31 mouse cellular contexts compared by ENCODE assay signal in genomic region chr13:59624389-59624788, GRCm38 (mm10). TPM values are rescaled to one million over a fixed set of nuclear protein-coding genes. Genes with fewer than 3 reads are reported as not detected.
DNase-seq lines count a peak whose midpoint lies in the region; ATAC-seq lines count a peak whose summit lies in the region.
"Had no signal": no experiment of that assay in that cellular context is flagged by ENCODE, and none has a peak within 500 bp of the region (broad histone marks: within the 10 kb centered on the region; RNA-seq: fewer than 3 reads in every experiment).

No protein-coding gene starts in this region.

- no peak overlapping the region for H3K4me2 ChIP-seq in embryonic facial prominence, embryonic 14.5 days (ENCODE audit: low read depth, low read length)
- H3K4me2 ChIP-seq in heart, embryonic 11.5 days: no peak overlapping the region
- H3K4me2 ChIP-seq in hindbrain, embryonic 13.5 days: no peak overlapping the region
- H3K4me2 ChIP-seq: embryonic facial prominence, embryonic 15.5 days; forebrain, embryonic 12.5 days; hindbrain, embryonic 12.5 days; kidney, embryonic 15.5 days; limb, embryonic 12.5 days; liver, embryonic 15.5 days; lung, embryonic 14.5 days; midbrain, embryonic 15.5 days; neural tube, embryonic 12.5 days had no signal

- H3K4me3 ChIP-seq in embryonic facial prominence, embryonic 14.5 days (ENCODE audit: low read depth, low read length): no peak overlapping the region
- no peak overlapping the region for H3K4me3 ChIP-seq in embryonic facial prominence, embryonic 10.5 days
- no peak overlapping the region for H3K4me3 ChIP-seq in heart, embryonic 11.5 days (ENCODE audit: low read depth, low read length)
- H3K4me3 ChIP-seq in hindbrain, embryonic 13.5 days: no peak overlapping the region
- H3K4me3 ChIP-seq: embryonic facial prominence, embryonic 15.5 days; forebrain, embryonic 12.5 days; hindbrain, embryonic 12.5 days; kidney, embryonic 15.5 days; layer of hippocampus, adult 2 months; left cerebral cortex, adult 2 months; limb, embryonic 12.5 days; liver, embryonic 15.5 days; midbrain, embryonic 10.5 days; midbrain, embryonic 15.5 days; neural tube, embryonic 12.5 days had no signal

- no peaks in the 10 kb centered on the region for H3K4me1 ChIP-seq in embryonic facial prominence, embryonic 14.5 days (ENCODE audit: control insufficient read depth, insufficient read depth, low read length)
- no peaks in the 10 kb centered on the region for H3K4me1 ChIP-seq in embryonic facial prominence, embryonic 10.5 days
- peaks cover 9% of the 10 kb centered on the region for H3K4me1 ChIP-seq in heart, embryonic 11.5 days (ENCODE audit: control insufficient read depth, insufficient read depth, low read length)
- no peaks in the 10 kb centered on the region for H3K4me1 ChIP-seq in hindbrain, embryonic 13.5 days (replicated peaks)
- H3K4me1 ChIP-seq: embryonic facial prominence, embryonic 15.5 days; forebrain, embryonic 12.5 days; hindbrain, embryonic 12.5 days; kidney, embryonic 15.5 days; limb, embryonic 12.5 days; midbrain, embryonic 10.5 days; midbrain, embryonic 15.5 days; neural tube, embryonic 12.5 days had no signal

- no peaks in the 10 kb centered on the region for H3K9me3 ChIP-seq in embryonic facial prominence, embryonic 14.5 days (ENCODE audit: control insufficient read depth, low read length)
- no peaks in the 10 kb centered on the region for H3K9me3 ChIP-seq in embryonic facial prominence, embryonic 10.5 days
- no peaks in the 10 kb centered on the region for H3K9me3 ChIP-seq in heart, embryonic 11.5 days (replicated peaks; ENCODE audit: control insufficient read depth, low read length)
- no peaks in the 10 kb centered on the region for H3K9me3 ChIP-seq in hindbrain, embryonic 13.5 days
- H3K9me3 ChIP-seq: embryonic facial prominence, embryonic 15.5 days; forebrain, embryonic 12.5 days; G1E; hindbrain, embryonic 12.5 days; kidney, embryonic 15.5 days; limb, embryonic 12.5 days; liver, embryonic 15.5 days; midbrain, embryonic 10.5 days; midbrain, embryonic 15.5 days; neural tube, embryonic 12.5 days had no signal

- H3K36me3 ChIP-seq in embryonic facial prominence, embryonic 14.5 days (ENCODE audit: control insufficient read depth, insufficient read depth, low read length): peaks cover 87% of the 10 kb centered on the region
- H3K36me3 ChIP-seq in embryonic facial prominence, embryonic 10.5 days (replicated peaks): peaks cover 91% of the 10 kb centered on the region
- H3K36me3 ChIP-seq in heart, embryonic 11.5 days (ENCODE audit: control insufficient read depth, insufficient read depth, low read length): peaks cover 16% of the 10 kb centered on the region; the same call in 1 of the 2 replicates
- H3K36me3 ChIP-seq in hindbrain, embryonic 13.5 days: peaks cover 87% of the 10 kb centered on the region

- intact Hi-C loops in heart, postnatal 25 days (cut with DNase I): no loop called here

- no peak overlapping the region for H3K27ac ChIP-seq in embryonic facial prominence, embryonic 14.5 days (replicated peaks; ENCODE audit: low read depth, low read length)
- no peak overlapping the region for H3K27ac ChIP-seq in embryonic facial prominence, embryonic 10.5 days (replicated peaks)
- peak overlapping the region; percentile 65 for H3K27ac ChIP-seq in heart, embryonic 11.5 days (ENCODE audit: low read depth, low read length)
- no peak overlapping the region for H3K27ac ChIP-seq in hindbrain, embryonic 13.5 days
- H3K27ac ChIP-seq: embryonic facial prominence, embryonic 15.5 days; forebrain, embryonic 12.5 days; hindbrain, embryonic 12.5 days; kidney, embryonic 15.5 days; layer of hippocampus, adult 2 months; left cerebral cortex, adult 2 months; limb, embryonic 12.5 days; liver, embryonic 15.5 days; midbrain, embryonic 10.5 days; midbrain, embryonic 15.5 days; neural tube, embryonic 12.5 days had no signal

- no peak overlapping the region for H3K9ac ChIP-seq in embryonic facial prominence, embryonic 14.5 days (ENCODE audit: low read depth, low read length)
- no peak overlapping the region for H3K9ac ChIP-seq in heart, embryonic 11.5 days (ENCODE audit: low read depth, low read length)
- no peak overlapping the region for H3K9ac ChIP-seq in hindbrain, embryonic 13.5 days
- H3K9ac ChIP-seq: embryonic facial prominence, embryonic 15.5 days; forebrain, embryonic 12.5 days; forebrain, postnatal 0 days; hindbrain, embryonic 12.5 days; kidney, embryonic 15.5 days; limb, embryonic 12.5 days; liver, embryonic 15.5 days; lung, embryonic 14.5 days; midbrain, embryonic 15.5 days; neural tube, embryonic 12.5 days had no signal

- no peaks in the 10 kb centered on the region for H3K27me3 ChIP-seq in embryonic facial prominence, embryonic 14.5 days (replicated peaks; ENCODE audit: control insufficient read depth, insufficient read depth, low read length)
- no peaks in the 10 kb centered on the region for H3K27me3 ChIP-seq in embryonic facial prominence, embryonic 10.5 days (replicated peaks; ENCODE audit: low read depth, poor library complexity, severe bottlenecking)
- H3K27me3 ChIP-seq in heart, embryonic 11.5 days (ENCODE audit: control insufficient read depth, insufficient read depth, low read length): no peaks in the 10 kb centered on the region
- H3K27me3 ChIP-seq in hindbrain, embryonic 13.5 days: no peaks in the 10 kb centered on the region
- H3K27me3 ChIP-seq: embryonic facial prominence, embryonic 15.5 days; forebrain, embryonic 12.5 days; hindbrain, embryonic 12.5 days; kidney, embryonic 15.5 days; limb, embryonic 12.5 days; liver, embryonic 15.5 days; midbrain, embryonic 15.5 days; neural tube, embryonic 12.5 days had no signal

- ATAC-seq in embryonic facial prominence, embryonic 14.5 days (ENCODE audit: low read depth): peak; percentile 62; the same call in 1 of the 2 replicates
- ATAC-seq in heart, embryonic 11.5 days (replicated peaks; ENCODE audit: insufficient number of reproducible peaks, low FRiP score, low TSS enrichment): no peak
- no peak for ATAC-seq in hindbrain, embryonic 13.5 days (ENCODE audit: low FRiP score)
- ATAC-seq in megakaryocyte, adult 5-6 weeks (ENCODE audit: poor library complexity, severe bottlenecking): no peak
- ATAC-seq: forebrain, postnatal 0 days; intestine, postnatal 0 days; midbrain, embryonic 15.5 days had no signal

- 66% methylated on average over 3 of the region's 3 CpGs for WGBS in embryonic facial prominence, embryonic 14.5 days
- 92% methylated on average over 3 of the region's 3 CpGs for WGBS in embryonic facial prominence, embryonic 10.5 days
- WGBS in heart, embryonic 11.5 days (ENCODE audit: insufficient replicate concordance): 55% methylated on average over 3 of the region's 3 CpGs
- 95% methylated on average over 3 of the region's 3 CpGs for WGBS in hindbrain, embryonic 13.5 days

- peak; percentile 51 for DNase-seq in embryonic facial prominence, embryonic 14.5 days (ENCODE audit: low spot score)
- DNase-seq in embryonic facial prominence, embryonic 10.5 days (ENCODE audit: low spot score): no peak
- DNase-seq in heart, postnatal 25 days (ENCODE audit: low spot score): no peak
- DNase-seq in urinary bladder, postnatal 14 days (ENCODE audit: low spot score): peak; percentile 19
- no peak for DNase-seq in urinary bladder, adult 18-20 months (ENCODE audit: low spot score in 2 of 2)
- DNase-seq: adrenal gland, adult 8-10 months; cerebellum, adult 9-10 months; forebrain, postnatal 0 days; gastrocnemius, postnatal 10 days; lung, embryonic 14.5 days; lung, postnatal 14 days; right cerebral cortex, adult 18-20 months; spleen, adult 18-20 months; thymus, adult 2 months; thymus, postnatal 36 days had no signal

RNA-seq across cellular contexts. Expression of gene Naa35, which starts 39.3 kb away (rescaled TPM):
- polyA plus RNA-seq in embryonic facial prominence, embryonic 14.5 days (2014; fragmentation: Nextera tagmentation; extraction: Ambion mirVana): 71.0 and 80.8 TPM in 2 replicates
- polyA plus RNA-seq in embryonic facial prominence, embryonic 10.5 days (2016; fragmentation: Nextera tagmentation; extraction: Ambion mirVana): 111 and 114 TPM in 2 replicates
- 67.0 and 68.4 TPM in 2 replicates for polyA plus RNA-seq in heart, embryonic 11.5 days (2014; fragmentation: Nextera tagmentation; extraction: Ambion mirVana)
- 10 to 100 TPM; 78.6 to 96.1 TPM for total RNA-seq in heart, postnatal 25 days (2021)
- polyA plus RNA-seq in hindbrain, embryonic 13.5 days (2015; fragmentation: Nextera tagmentation; extraction: Ambion mirVana): 156 and 159 TPM in 2 replicates
- total RNA-seq in megakaryocyte, adult 5-6 weeks (2015): 76.1 and 76.4 TPM in 2 replicates
- total RNA-seq in megakaryocyte, adult 5-6 weeks (2017): 30.4 and 53.1 TPM in 2 replicates

RNA-seq across cellular contexts. Expression of gene Agtpbp1, which starts 39.4 kb away (rescaled TPM):
- polyA plus RNA-seq in embryonic facial prominence, embryonic 14.5 days (2014; fragmentation: Nextera tagmentation; extraction: Ambion mirVana): 24.0 and 25.2 TPM in 2 replicates
- polyA plus RNA-seq in embryonic facial prominence, embryonic 10.5 days (2016; fragmentation: Nextera tagmentation; extraction: Ambion mirVana): 10.4 and 10.8 TPM in 2 replicates
- polyA plus RNA-seq in heart, embryonic 11.5 days (2014; fragmentation: Nextera tagmentation; extraction: Ambion mirVana): 13.7 and 14.7 TPM in 2 replicates
- 100 to 1,000 TPM; 143 to 166 TPM for total RNA-seq in heart, postnatal 25 days (2021)
- 55.6 and 57.6 TPM in 2 replicates for polyA plus RNA-seq in hindbrain, embryonic 13.5 days (2015; fragmentation: Nextera tagmentation; extraction: Ambion mirVana)
- total RNA-seq in megakaryocyte, adult 5-6 weeks (2015): 64.5 and 71.4 TPM in 2 replicates
- 73.0 and 106 TPM in 2 replicates for total RNA-seq in megakaryocyte, adult 5-6 weeks (2017)

RNA-seq across cellular contexts. Expression of gene Golm1, which starts 51.2 kb away (rescaled TPM):
- 42.3 and 48.4 TPM in 2 replicates for polyA plus RNA-seq in embryonic facial prominence, embryonic 14.5 days (2014; fragmentation: Nextera tagmentation; extraction: Ambion mirVana)
- 99.3 and 115 TPM in 2 replicates for polyA plus RNA-seq in embryonic facial prominence, embryonic 10.5 days (2016; fragmentation: Nextera tagmentation; extraction: Ambion mirVana)
- polyA plus RNA-seq in heart, embryonic 11.5 days (2014; fragmentation: Nextera tagmentation; extraction: Ambion mirVana): 64.8 and 68.7 TPM in 2 replicates
- total RNA-seq in heart, postnatal 25 days (2021): 10 to 100 TPM; 16.2 to 18.3 TPM
- polyA plus RNA-seq in hindbrain, embryonic 13.5 days (2015; fragmentation: Nextera tagmentation; extraction: Ambion mirVana): 49.3 and 50.6 TPM in 2 replicates
- total RNA-seq in megakaryocyte, adult 5-6 weeks (2015): 17.0 and 24.1 TPM in 2 replicates
- 30.2 and 42.0 TPM in 2 replicates for total RNA-seq in megakaryocyte, adult 5-6 weeks (2017)

Comparison
In these comparisons a context has a peak if more than half of its experiments do, and no peak if none do; other contexts are left out.
1. DNase-seq: peak in embryonic facial prominence, embryonic 14.5 days (single experiment) and urinary bladder, postnatal 14 days (single experiment); none in embryonic facial prominence, embryonic 10.5 days (single experiment), heart, postnatal 25 days (single experiment) and urinary bladder, adult 18-20 months (0 of 2).